Mouse (Mus musculus) MEL-GATA-1-ER (cell line): Measurements from ENCODE around the gene Krtap28-10.
A peak's percentile ranks its signal among the peaks of the same experiment; 100 is the strongest.

Experiments used
- DNase-seq: peaks from one replicate; pipeline ENCODE4 v3.0.0-alpha.2; 2012; ENCODE audit warnings: low read depth; ENCODE audit errors: extremely low read depth

Gene Krtap28-10

DNA sequence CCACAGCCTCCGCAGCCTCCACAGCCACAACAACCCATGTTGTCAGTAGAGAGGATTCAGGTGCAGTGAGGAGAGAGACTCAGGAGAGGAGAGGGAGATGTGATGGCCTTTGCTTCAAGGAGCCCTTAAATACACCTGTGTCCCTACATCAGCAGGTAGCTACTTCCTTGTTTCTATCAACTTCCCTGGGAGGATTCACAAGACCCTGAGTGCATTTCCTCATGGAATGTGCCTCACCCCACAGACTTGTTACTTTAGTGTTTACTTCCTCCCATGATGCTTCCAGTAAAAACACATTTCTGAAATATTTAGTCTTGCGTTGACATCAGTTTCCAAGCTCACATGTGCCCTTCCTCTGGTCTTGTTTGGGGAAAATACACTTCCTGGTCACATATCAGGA is at the start of gene Krtap28-10:
Krtap28-10 (minus strand) TSS at position 101 of the 400 bp plus-strand sequence.
- DNase-seq = no peak

- DNase-seq = no peak
Observed at GRCm38 (mm10) chr1:83091268-83091667, 49.0 kb upstream of the Krtap28-10 start.

- DNase-seq = no peak
Observed at GRCm38 (mm10) chr1:83084790-83085189, 42.5 kb upstream of the Krtap28-10 start.

GRCm38 (mm10) chr1:83077016-83077415 is 34.7 kb upstream of the Krtap28-10 start:
- DNase-seq = no peak

- DNase-seq = peak; percentile 14
Observed at GRCm38 (mm10) chr1:83076190-83076917, 34.1 kb upstream of the Krtap28-10 start.

DNA sequence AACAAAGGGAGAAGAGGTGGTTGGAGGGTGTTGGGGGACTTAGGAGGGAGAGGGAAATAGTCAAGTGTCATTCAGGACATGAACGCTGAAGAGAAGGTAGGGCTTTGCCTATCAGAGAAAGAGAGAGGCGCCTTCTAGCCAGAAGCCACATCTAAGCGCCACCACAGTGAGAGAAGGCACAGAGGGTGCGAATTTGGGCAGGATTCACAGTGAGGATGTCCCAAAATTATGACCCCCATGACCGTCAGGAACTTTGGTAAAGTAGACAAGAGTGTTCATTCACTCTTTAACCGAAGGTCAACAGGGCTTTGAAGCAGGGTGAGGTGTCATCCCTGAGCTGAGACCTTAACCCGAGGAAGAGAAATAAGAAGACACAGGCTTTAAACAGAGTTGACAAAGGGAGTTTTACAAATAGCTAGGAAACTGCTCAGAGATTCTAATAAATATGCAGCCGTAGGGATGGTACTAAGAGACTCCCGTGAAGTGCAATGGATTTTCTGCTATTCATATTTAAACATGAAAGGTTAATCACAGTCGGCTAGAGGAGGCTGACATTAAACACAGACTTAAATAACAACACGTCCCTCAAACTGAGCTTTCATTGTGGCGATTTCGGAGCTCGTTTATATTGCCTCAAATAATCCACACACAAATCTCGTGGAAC is 33.4 kb upstream of the Krtap28-10 start:
- no peak for DNase-seq

DNA sequence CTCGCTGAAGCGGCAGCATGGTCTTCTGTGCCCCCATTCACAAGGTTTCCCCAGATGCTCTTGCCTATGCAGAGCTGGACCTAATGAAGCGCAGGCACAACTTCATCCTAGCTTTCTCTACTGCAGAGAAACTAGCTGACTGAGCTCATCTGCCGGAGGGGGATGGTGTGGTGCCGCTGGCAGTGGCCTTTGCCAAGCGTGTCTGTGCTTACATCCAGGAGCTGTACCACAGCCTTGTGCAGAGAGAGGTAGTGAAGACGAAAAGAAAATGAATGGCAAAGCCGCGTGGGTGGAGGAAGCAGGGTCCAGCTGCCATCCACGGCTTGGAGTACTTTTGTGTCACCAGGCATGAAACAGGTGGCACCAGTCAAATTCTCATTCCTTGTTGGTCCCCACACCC is 24.9 kb upstream of the Krtap28-10 start:
- DNase-seq = no peak

DNA sequence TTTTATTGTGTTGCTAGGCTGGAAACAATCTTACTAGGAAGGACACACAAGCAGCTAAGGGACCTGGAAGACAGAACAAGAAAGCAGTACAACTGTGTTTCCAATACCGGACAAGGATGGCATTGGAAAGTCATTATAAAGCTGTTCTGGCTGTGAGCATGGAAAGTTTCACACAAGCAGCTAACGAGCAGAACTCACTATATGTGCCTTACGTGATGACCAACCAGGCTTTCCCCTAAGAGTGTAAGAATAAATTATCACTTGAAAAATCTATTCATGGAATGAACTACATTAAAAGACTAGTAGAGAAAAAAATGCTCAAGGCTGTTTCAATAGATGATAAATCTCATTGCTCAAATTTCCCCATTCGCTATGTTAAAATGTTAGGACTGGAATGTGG is 24.3 kb upstream of the Krtap28-10 start:
- DNase-seq = no peak

DNA sequence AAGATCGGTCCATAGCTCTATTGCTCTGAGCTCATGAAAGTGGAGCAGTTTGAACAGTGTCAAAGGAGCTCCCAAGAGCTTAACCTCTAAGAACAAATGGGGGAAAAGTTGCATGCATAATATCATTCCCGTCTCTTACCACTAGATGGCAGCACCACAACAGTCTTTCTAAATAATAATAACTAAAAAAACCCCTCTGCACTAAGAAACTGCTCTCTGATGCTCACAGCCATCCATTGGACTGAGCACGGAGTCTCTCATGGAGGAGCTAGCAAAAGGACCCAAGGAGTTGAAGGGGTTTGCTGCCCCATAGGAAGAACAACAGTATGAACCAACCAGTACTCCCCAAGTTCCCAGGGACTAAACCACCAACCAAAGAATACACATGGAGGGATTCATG is 22.6 kb upstream of the Krtap28-10 start:
- DNase-seq = peak; percentile 7

DNA sequence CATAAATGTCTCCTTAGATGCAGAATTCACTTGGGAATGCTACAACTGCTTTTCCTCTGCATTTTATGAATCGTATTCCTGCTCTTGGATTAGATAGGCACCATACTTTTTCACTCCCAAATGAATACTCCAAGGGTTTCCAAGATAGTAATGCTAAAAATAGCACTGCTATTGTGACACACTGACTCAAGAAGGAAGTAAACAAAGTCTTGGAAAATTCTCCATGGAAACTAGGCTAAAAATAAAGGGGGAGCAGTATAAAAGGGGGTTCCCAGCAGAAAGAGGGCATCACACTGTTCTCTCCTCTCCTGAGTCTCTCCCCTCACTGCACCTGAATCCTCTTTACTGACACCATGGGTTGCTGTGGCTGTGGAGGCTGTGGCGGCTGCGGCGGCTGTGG is 18.4 kb upstream of the Krtap28-10 start, which contains the start of gene Krtap28-13:
Krtap28-13 (plus strand) TSS at position 288 of the 400 bp plus-strand sequence.
- no peak for DNase-seq

DNA sequence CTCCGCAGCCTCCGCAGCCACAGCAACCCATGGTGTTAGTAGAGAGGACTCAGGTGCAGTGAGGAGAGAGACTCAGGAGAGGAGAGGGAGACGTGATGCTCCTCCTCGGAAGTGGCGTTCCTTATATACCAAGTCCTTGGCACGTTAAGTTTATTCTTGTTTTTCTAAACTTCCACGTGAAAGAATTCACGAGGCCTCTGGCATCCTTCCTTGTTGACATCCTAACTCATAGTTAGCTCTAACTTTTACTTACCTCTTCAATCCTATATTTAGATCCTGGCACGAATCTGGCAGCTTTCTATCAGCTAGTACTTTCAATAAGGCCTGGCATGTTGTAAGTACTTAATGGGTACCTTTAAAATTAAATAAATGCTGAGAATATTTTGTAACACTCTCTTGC is 17.0 kb upstream of the Krtap28-10 start, which contains the start of gene A030005K14Rik:
A030005K14Rik (minus strand) TSS at position 101 of the 400 bp plus-strand sequence.
- DNase-seq = no peak

GRCm38 (mm10) chr1:83058481-83058880 is 16.2 kb upstream of the Krtap28-10 start:
- no peak for DNase-seq

DNA sequence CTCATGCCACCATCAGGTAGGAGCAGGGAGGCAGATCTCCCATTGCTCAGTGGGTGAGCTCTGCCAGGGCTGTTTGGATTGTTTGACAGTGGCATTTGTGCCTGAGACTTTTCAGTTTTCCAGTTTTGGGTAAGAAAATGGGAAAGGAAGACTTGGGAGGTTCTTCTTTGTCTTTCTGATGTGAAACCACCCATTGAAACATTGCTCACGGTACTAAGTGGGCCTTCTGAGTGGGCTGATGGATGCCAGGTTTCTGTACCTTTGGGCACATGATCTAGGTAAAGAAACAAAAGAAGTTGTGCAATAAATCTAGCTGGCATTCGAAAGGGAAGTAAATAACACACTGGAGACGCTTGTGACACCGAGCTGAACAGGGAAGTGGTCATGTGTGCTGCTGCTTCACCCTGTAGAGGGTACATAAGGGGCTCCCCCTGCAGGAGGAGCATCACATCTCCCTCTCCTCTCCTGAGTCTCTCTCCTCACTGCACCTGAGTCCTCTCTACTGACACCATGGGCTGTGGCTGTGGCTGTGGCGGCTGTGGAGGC is 2.7 kb upstream of the Krtap28-10 start, which contains the start of gene Gm47969:
Gm47969 (plus strand) TSS at position 51 of the 546 bp plus-strand sequence.
- no peak for DNase-seq

DNA sequence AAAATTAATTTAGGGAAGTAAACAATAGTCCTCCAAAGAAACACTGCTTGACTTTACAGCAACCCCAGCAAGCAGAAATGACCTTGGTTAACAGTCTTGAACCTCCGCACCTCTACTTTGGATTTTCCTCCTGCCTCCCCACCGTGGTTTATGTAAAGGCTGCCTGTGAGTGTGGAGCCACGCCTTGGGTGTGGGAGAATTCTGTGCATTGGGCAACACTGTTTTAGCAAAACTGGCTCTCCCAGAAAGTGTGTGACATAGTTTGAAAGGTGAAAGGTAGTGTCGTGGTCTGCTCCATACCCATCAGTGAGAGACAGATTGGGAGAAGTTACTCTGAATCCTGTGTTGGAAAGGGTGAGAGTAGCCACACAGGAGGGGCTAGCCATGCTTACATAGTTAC is 3.2 kb downstream of the Krtap28-10 start:
- no peak for DNase-seq

DNA sequence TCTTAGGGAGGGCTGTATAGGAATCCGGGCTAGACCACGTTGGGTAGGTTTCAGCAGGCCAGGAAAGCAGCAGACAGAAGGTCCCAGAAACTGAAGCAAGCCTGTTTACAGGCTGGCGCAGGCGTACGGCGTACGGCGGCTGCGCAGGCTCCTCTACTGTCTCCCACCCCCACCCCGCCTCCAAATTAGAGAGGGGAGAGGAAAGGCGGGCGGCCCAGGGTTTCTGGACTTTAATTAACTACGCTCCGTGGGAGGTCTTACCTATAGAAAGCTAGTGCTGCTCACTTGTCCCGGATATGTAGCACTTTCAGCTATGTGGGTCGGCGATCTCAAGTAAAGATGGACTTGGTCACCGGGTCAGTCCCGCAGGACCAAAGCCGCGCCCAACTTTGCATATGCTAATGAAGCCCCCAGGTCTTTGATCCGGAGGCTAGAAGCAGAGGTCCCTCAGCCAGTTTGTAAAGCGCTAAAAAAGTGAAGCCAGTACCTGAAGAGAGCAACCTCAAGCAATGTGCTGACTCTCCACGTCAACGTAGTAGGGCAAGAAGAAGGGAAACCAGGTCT is 4.1 kb downstream of the Krtap28-10 start, which contains the start of gene Slc19a3:
Slc19a3 (minus strand) TSS at position 340 of the 564 bp plus-strand sequence.
- no peak for DNase-seq

DNA sequence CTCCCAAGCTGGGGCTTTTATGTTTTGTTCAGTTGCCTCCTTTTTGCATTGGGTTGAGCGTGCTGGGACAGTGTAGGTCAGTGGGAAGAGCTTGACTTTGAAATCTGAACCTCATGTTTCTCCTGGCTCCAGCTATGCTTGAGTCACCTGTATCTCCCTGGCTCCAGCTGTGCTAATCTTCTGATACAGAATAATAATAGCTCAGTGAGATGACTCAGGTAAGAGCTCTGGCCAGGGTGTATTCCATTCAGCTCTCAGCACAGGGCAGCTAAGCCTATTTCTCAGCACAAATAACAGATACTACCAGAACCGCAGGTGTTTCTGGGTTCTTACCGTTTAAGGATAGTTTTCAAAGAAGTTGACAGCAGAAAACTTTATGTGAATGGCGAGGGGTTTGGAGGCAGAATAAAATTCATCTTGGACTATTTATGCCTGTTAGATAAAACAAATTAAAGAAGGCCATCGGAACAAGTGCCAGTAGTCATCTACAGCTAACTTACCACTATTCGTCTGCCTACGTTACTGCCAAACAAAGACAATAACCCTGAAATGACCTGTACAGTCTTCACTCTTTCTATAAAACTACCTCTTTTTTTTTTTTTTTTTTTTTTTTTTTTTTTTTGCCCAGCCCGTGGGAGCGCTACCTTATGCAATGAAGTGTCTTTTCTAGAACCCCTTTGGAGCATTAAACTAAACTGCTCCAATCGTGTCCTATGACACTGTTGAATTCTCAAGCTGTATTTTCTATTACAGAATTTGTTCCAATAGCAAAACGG is 5.2 kb downstream of the Krtap28-10 start:
- DNase-seq = no peak

DNA sequence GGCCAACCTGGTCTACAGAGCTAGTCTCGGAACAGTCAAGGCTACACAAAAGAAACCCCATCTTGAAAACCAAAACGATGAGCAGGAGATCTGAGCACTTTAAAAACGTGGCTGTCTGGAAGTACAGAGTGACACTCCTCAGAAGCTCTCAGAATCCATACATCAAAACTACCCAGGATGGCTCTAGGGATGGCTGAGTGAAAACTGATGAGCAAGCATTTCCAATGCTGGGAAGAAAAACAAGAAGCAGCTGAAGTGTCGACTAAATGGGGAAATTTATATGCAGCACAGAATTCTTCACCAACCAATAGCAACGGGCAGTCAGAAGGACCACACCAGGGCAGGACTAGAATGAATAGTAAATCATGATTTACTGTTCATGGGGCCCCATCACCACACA is 7.8 kb downstream of the Krtap28-10 start:
- no peak for DNase-seq

DNA sequence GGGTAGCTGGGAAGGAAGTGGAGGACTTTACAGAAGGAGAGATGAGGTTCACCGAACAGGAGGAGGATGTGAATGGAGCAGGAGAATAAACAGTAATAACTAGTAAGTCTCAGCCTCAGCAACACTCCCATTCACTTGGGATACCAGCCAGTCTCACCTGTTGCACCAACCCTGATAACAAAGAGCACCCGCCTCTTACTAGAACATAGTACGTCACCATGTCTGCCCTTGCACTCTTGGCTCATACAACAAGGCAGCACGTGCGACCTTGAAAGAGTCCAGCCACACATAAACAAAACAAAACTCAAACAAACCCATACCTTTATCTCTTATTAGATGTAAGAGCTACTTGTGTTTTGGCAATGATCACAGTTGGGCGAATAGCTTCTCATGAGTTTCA is 9.8 kb downstream of the Krtap28-10 start:
- no peak for DNase-seq

DNA sequence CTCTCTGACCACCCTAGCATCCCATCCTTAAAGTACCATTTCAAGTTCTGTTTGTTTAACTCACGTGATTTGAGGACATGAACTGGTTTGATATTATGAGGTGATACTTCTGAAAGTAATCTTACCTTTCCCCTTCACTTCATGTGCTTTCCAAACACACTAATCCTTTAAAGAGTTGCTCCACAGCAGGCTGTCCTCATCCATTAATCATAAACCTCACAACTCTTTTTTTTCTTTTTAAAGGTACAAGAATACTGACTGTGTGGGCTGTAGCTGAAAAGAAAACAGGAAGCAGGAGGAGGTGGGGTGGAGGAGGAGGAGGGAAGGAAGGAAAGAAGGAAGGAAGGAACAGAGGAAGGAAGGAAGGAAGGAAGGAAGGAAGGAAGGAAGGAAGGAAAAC is 10.3 kb downstream of the Krtap28-10 start:
- no peak for DNase-seq

- no peak for DNase-seq
Observed at GRCm38 (mm10) chr1:83016556-83016955, 25.7 kb downstream of the Krtap28-10 start.

DNA sequence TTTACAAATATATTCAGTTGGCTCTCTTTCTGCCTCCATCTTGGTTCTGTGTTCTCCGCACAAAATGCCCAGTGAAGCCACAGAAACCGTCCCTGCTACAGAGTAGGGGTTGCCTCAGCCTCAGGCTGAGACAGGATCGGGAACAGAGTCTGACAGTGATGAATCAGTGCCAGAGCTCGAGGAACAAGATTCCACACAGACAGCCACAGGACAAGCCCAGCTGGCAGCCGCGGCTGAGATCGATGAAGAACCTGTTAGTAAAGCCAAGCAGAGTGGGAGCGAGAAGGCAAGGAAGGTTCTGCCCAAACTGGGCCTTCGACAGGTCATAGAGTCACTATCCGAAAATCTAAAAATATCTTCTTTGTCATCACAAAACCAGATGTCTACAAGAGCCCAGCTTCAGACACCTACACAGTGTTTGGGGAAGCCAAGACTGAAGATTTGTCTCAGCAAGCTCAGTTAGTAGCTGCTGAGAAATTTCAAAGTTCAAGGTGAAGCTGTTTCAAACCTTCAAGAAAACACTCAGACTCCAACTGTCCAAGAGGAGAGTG is 26.9 kb downstream of the Krtap28-10 start:
- no peak for DNase-seq
